Mouse (Mus musculus) hindbrain, embryonic 12.5 days (tissue): ENCODE measurements around the gene Rgs6. TPM values are rescaled to one million over a fixed set of nuclear protein-coding genes. Genes with fewer than 3 reads are reported as not detected.

ENCODE experiments used
- ATAC-seq: fragments of 200-750 bp; cut with Nextera tagmentation; 2 replicates; pipeline ENCODE4 v1.8.0; 2017; ENCODE audit warnings: moderate TSS enrichment; ENCODE audit not compliant: low FRiP score
- H3K27ac ChIP-seq: fragments of 300-500 bp; sonication (generic); 2 replicates; pipeline ENCODE4 v1.5.1; 2016; ENCODE audit warnings: mild to moderate bottlenecking
- H3K27me3 ChIP-seq: fragments of 300-500 bp; sonication (generic); 2 replicates; pipeline ENCODE4 v1.6.1; 2016; ENCODE audit warnings: mild to moderate bottlenecking
- H3K36me3 ChIP-seq: fragments of 300-500 bp; sonication (generic); 2 replicates; pipeline ENCODE4 v1.6.1; 2016; ENCODE audit warnings: mild to moderate bottlenecking
- H3K4me1 ChIP-seq: fragments of 300-500 bp; sonication (generic); 2 replicates; pipeline ENCODE4 v1.6.1; 2016
- H3K4me2 ChIP-seq: fragments of 300-500 bp; sonication (generic); replicated peaks from 2 replicates; pipeline ENCODE4 v1.6.1; 2016; ENCODE audit warnings: mild to moderate bottlenecking
- H3K4me3 ChIP-seq: fragments of 300-500 bp; sonication (generic); 2 replicates; pipeline ENCODE4 v1.5.1; 2016; ENCODE audit warnings: mild to moderate bottlenecking
- H3K9ac ChIP-seq: fragments of 300-500 bp; sonication (generic); 2 replicates; pipeline ENCODE4 v1.6.1; 2016; ENCODE audit warnings: mild to moderate bottlenecking, moderate library complexity
- H3K9me3 ChIP-seq: fragments of 300-500 bp; sonication (generic); replicated peaks from 2 replicates; pipeline ENCODE4 v1.6.1; 2016; ENCODE audit warnings: mild to moderate bottlenecking
- WGBS: fragments of 180-500 bp; shearing (Covaris S2); methylation state at CpG from one replicate; pipeline ENCODE4 v1.1.7; 2016; 5-methylcytosine and 5-hydroxymethylcytosine counted together
- polyA plus RNA-seq: library from polyadenylated mRNA; unstranded; fragments of >200 nt; fragmentation: Nextera tagmentation; extraction: Ambion mirVana; gene quantifications from 2 replicates; pipeline ENCODE4 v1.2.1, GENCODE M21; 2016

Gene Rgs6
- polyA plus RNA-seq, 1 experiment from 2014 or later: 2.4 TPM

- Histone ChIP-seq H3K27me3 (no peaks in the 10 kb centered on the region), H3K9me3 (no peaks in the 10 kb centered on the region), H3K4me1 (peaks cover 7% of the 10 kb centered on the region), H3K9ac (no peak overlapping the region), H3K36me3 (no peaks in the 10 kb centered on the region), H3K27ac (no peak overlapping the region), H3K4me2 (no peak overlapping the region), H3K4me3 (no peak overlapping the region)
- 54% methylated on average over 3 of the region's 3 CpGs for WGBS
- no peak for ATAC-seq
Measured at GRCm38 (mm10) chr12:83143071-83143470, 555.0 kb downstream of the Rgs6 start.

GRCm38 (mm10) chr12:83143574-83143973, 555.5 kb downstream of the Rgs6 start:
- H3K36me3 ChIP-seq: no peaks in the 10 kb centered on the region
- ATAC-seq: no peak
- H3K4me1 ChIP-seq: peaks cover 7% of the 10 kb centered on the region
- H3K9ac ChIP-seq: no peak overlapping the region
- H3K27me3 ChIP-seq: no peaks in the 10 kb centered on the region
- H3K4me2 ChIP-seq: no peak overlapping the region
- H3K4me3 ChIP-seq: no peak overlapping the region
- no peaks in the 10 kb centered on the region for H3K9me3 ChIP-seq
- 84% methylated on average over 1 of the region's 1 CpGs for WGBS
- no peak overlapping the region for H3K27ac ChIP-seq

GRCm38 (mm10) chr12:83145074-83145473, 557.0 kb downstream of the Rgs6 start:
- no peak overlapping the region for H3K4me2 ChIP-seq
- no peak overlapping the region for H3K27ac ChIP-seq
- no peak overlapping the region for H3K9ac ChIP-seq
- no peaks in the 10 kb centered on the region for H3K9me3 ChIP-seq
- WGBS: 81% methylated on average over 3 of the region's 3 CpGs
- no peaks in the 10 kb centered on the region for H3K36me3 ChIP-seq
- H3K4me1 ChIP-seq: peaks cover 7% of the 10 kb centered on the region
- no peak overlapping the region for H3K4me3 ChIP-seq
- ATAC-seq: no peak
- no peaks in the 10 kb centered on the region for H3K27me3 ChIP-seq

GRCm38 (mm10) chr12:83145902-83146301, 557.8 kb downstream of the Rgs6 start:
- WGBS: 94% methylated on average over 1 of the region's 3 CpGs
- ATAC-seq: no peak

GRCm38 (mm10) chr12:83146917-83147316, 558.8 kb downstream of the Rgs6 start:
- Histone ChIP-seq H3K4me1 (peaks cover 7% of the 10 kb centered on the region), H3K36me3 (no peaks in the 10 kb centered on the region), H3K9me3 (no peaks in the 10 kb centered on the region), H3K27ac (no peak overlapping the region), H3K4me3 (no peak overlapping the region), H3K9ac (no peak overlapping the region), H3K27me3 (no peaks in the 10 kb centered on the region), H3K4me2 (no peak overlapping the region)
- no peak for ATAC-seq
- whole genome bisulfite sequencing: 69% methylated on average over 2 of the region's 2 CpGs

More at GRCm38 (mm10) chr12:83145902-83146301, 557.8 kb downstream of the Rgs6 start:
- Histone ChIP-seq H3K4me1 (peaks cover 7% of the 10 kb centered on the region), H3K36me3 (no peaks in the 10 kb centered on the region), H3K9ac (no peak overlapping the region), H3K9me3 (no peaks in the 10 kb centered on the region), H3K4me2 (no peak overlapping the region), H3K4me3 (no peak overlapping the region), H3K27ac (no peak overlapping the region), H3K27me3 (no peaks in the 10 kb centered on the region)

- 94% methylated on average over 7 of the region's 7 CpGs for WGBS
- H3K27me3 ChIP-seq: no peaks in the 10 kb centered on the region
- H3K9ac ChIP-seq: no peak overlapping the region
- no peaks in the 10 kb centered on the region for H3K9me3 ChIP-seq
- no peak overlapping the region for H3K4me3 ChIP-seq
- ATAC-seq: no peak
- peaks cover 5% of the 10 kb centered on the region for H3K4me1 ChIP-seq
- H3K36me3 ChIP-seq: no peaks in the 10 kb centered on the region
- no peak overlapping the region for H3K4me2 ChIP-seq
- no peak overlapping the region for H3K27ac ChIP-seq
Measured at GRCm38 (mm10) chr12:83150030-83150429, 561.9 kb downstream of the Rgs6 start.

- ATAC-seq: no peak
- no peaks in the 10 kb centered on the region for H3K36me3 ChIP-seq
- no peak overlapping the region for H3K4me3 ChIP-seq
- no peak overlapping the region for H3K4me2 ChIP-seq
- no peaks in the 10 kb centered on the region for H3K9me3 ChIP-seq
- no peaks in the 10 kb centered on the region for H3K27me3 ChIP-seq
- 94% methylated on average over 9 of the region's 9 CpGs for WGBS
- no peak overlapping the region for H3K27ac ChIP-seq
- 0 out of 2 replicates have a peak, but pooled peaks cover 3% of the 10 kb centered on the region for H3K4me1 ChIP-seq
- no peak overlapping the region for H3K9ac ChIP-seq
Measured at GRCm38 (mm10) chr12:83150813-83151212, 562.7 kb downstream of the Rgs6 start.

- no peak overlapping the region for H3K4me3 ChIP-seq
- no peak overlapping the region for H3K9ac ChIP-seq
- no peak overlapping the region for H3K27ac ChIP-seq
- no peaks in the 10 kb centered on the region for H3K27me3 ChIP-seq
- H3K4me2 ChIP-seq: no peak overlapping the region
- WGBS: 88% methylated on average over 2 of the region's 2 CpGs
- H3K9me3 ChIP-seq: no peaks in the 10 kb centered on the region
- H3K36me3 ChIP-seq: no peaks in the 10 kb centered on the region
- ATAC-seq: no peak
- 0 out of 2 replicates have a peak, but pooled peaks cover 2% of the 10 kb centered on the region for H3K4me1 ChIP-seq
Measured at GRCm38 (mm10) chr12:83151474-83151873, 563.4 kb downstream of the Rgs6 start.

- WGBS: 90% methylated on average over 2 of the region's 2 CpGs
- Histone ChIP-seq H3K4me2 (no peak overlapping the region), H3K27ac (no peak overlapping the region), H3K4me1 (0 out of 2 replicates have a peak, but pooled peaks cover 7% of the 10 kb centered on the region), H3K9me3 (no peaks in the 10 kb centered on the region), H3K27me3 (no peaks in the 10 kb centered on the region), H3K9ac (no peak overlapping the region), H3K4me3 (no peak overlapping the region), H3K36me3 (no peaks in the 10 kb centered on the region)
- ATAC-seq: no peak
Measured at GRCm38 (mm10) chr12:83160211-83160610, 572.1 kb downstream of the Rgs6 start.

- 0 out of 2 replicates have a peak, but pooled peaks cover 7% of the 10 kb centered on the region for H3K4me1 ChIP-seq
- H3K27ac ChIP-seq: no peak overlapping the region
- H3K27me3 ChIP-seq: no peaks in the 10 kb centered on the region
- ATAC-seq: no peak
- H3K36me3 ChIP-seq: no peaks in the 10 kb centered on the region
- H3K9me3 ChIP-seq: no peaks in the 10 kb centered on the region
- no peak overlapping the region for H3K4me3 ChIP-seq
- 81% methylated on average over 4 of the region's 4 CpGs for WGBS
- no peak overlapping the region for H3K9ac ChIP-seq
- H3K4me2 ChIP-seq: no peak overlapping the region
Measured at GRCm38 (mm10) chr12:83160700-83161099, 572.6 kb downstream of the Rgs6 start.

- Histone ChIP-seq H3K9ac (no peak overlapping the region), H3K4me3 (no peak overlapping the region), H3K4me2 (no peak overlapping the region), H3K9me3 (no peaks in the 10 kb centered on the region), H3K36me3 (no peaks in the 10 kb centered on the region), H3K27me3 (no peaks in the 10 kb centered on the region), H3K4me1 (0 out of 2 replicates have a peak, but pooled peaks cover 7% of the 10 kb centered on the region), H3K27ac (no peak overlapping the region)
- 74% methylated on average over 5 of the region's 5 CpGs for WGBS
- no peak for ATAC-seq
Measured at GRCm38 (mm10) chr12:83163721-83164120, 575.6 kb downstream of the Rgs6 start.

- WGBS: 81% methylated on average over 1 of the region's 1 CpGs
- H3K27ac ChIP-seq: no peak overlapping the region
- no peak for ATAC-seq
- H3K36me3 ChIP-seq: no peaks in the 10 kb centered on the region
- H3K4me2 ChIP-seq: no peak overlapping the region
- no peaks in the 10 kb centered on the region for H3K9me3 ChIP-seq
- no peaks in the 10 kb centered on the region for H3K27me3 ChIP-seq
- no peak overlapping the region for H3K4me3 ChIP-seq
- peaks cover 15% of the 10 kb centered on the region for H3K4me1 ChIP-seq
- H3K9ac ChIP-seq: no peak overlapping the region
Measured at GRCm38 (mm10) chr12:83165058-83165457, 577.0 kb downstream of the Rgs6 start.

- no peak overlapping the region for H3K4me3 ChIP-seq
- H3K4me2 ChIP-seq: no peak overlapping the region
- no peak for ATAC-seq
- H3K4me1 ChIP-seq: peaks cover 11% of the 10 kb centered on the region
- H3K9ac ChIP-seq: no peak overlapping the region
- H3K36me3 ChIP-seq: no peaks in the 10 kb centered on the region
- H3K27me3 ChIP-seq: no peaks in the 10 kb centered on the region
- H3K9me3 ChIP-seq: no peaks in the 10 kb centered on the region
- WGBS: 92% methylated on average over 6 of the region's 6 CpGs
- no peak overlapping the region for H3K27ac ChIP-seq
Measured at GRCm38 (mm10) chr12:83168310-83168709, 580.2 kb downstream of the Rgs6 start.
